Mouse (Mus musculus) urinary bladder, postnatal 25 days (tissue): ENCODE results near the gene Sptbn4.

ENCODE experiments used
- DNase-seq: peaks from one replicate; pipeline ENCODE4 v3.0.0; 2022; ENCODE audit warnings: low spot score

Gene Sptbn4

GRCm38 (mm10) chr7:27383233-27383632, 64.3 kb downstream of the Sptbn4 start:
- no peak for DNase-seq

DNA sequence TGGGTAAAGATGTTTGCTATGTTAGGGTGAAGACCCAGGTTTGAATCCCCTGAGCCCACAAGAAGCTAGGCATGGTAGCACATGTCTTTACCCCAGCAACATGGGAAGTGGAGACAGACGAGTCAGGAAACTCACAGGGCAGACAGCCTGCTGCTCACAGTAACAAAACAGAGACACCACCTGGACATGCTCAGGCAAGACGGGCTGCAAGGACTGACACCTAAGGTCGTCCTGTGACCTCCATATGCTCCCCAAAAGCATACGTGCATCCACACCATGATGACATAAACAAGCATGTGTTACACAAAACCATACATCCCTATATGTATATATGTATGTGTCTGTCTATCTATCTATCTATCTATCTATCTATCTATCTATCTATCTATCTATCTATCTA, 65.9 kb downstream of the Sptbn4 start:
- no peak for DNase-seq

DNA sequence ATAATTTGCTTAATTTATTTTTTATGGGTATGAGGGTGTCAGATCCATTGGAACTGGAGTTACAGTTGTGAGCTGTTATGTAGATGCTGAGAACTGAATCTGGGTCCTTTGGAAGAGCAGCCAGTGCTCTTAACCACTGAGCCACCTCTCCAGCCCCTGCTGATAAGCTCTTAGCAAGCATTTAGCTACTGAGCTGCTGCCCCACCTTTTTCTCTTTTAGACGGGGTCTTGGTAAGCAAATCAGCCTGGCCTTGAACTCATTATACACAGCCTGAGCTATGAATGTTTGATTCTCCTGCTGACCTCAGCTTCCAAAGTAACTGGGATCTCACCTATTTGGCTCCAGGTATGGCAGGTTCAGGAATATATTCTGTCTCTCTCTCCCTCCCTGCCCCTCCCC, 66.5 kb downstream of the Sptbn4 start:
- no peak for DNase-seq

- no peak for DNase-seq
Measured at GRCm38 (mm10) chr7:27379836-27380235, 67.7 kb downstream of the Sptbn4 start.

DNA sequence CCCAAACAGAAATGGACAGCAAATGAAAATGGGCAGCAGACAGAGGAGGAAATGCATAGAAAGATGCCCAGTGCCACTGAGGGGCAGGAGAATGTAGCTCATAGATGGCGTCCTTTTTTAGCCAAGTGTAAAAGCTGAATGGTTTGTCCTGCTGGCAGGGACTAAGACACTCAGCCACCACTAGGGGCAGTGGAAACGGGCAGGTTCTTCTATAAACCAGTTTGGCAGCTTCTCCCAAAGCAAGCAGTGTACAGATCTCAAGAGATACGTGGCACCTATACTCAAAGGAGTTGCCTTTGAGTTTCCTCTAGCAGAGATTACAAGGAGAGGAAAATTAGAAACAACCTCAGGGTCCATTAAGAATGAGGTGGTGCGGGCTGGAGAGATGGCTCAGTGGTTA, 69.1 kb downstream of the Sptbn4 start:
- DNase-seq, result no peak

DNA sequence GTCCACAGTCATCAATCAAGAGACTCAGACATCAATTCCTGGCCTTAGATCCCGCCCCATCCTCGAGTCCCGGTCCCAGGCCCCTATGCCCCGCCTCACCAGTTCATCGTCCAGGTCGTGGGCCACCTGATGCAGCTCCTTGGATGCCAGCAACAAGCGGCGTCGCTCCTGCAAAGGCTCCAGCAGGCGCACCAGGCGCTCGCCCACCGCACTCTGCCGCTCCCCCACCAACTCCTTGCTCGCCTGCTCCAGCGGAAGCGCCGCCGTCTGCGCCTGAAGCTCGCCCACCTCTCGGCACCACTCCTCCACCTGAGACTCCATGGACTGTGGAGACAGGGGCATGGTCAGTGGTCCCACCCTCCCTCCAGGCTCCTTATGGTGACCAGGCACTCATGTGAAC, 72.2 kb downstream of the Sptbn4 start:
- no peak for DNase-seq

DNA sequence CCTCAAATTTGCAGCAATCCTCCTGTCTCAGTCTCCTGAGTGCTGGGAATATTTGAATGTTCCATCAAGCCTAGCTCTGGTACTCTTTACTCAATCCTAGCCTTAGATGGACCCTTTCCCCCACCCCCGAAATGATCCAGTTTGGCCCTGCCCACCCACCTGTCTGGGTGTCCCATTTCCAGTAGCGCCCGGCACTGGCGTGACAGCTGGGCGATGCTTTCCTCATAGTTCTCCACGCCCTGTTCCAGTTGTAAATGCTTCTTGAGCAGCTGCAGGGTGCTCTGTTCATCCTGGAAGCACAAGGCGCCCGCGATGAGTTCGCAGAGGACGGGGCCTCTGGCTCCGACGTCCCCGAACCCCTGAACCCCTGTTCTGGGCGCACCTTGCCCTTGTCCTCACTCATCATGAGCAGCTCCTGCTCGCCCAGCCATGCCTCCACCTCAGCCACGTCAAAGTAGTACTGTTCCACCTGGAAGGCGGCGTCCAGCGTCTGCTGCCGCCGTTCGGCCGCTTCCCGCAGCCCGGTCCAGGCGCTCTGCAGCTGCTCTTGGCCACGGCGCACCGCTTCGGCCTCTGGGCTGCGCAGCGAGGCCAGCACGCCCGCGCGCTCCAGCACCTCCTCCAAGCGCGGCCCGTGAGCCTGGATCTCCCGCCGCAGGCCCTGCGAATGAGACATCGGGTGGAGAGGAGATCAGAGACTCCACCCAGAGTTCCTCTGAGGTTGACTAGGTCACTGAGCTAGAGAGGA, 75.6 kb downstream of the Sptbn4 start:
- no peak for DNase-seq

- DNase-seq, result no peak
Measured at GRCm38 (mm10) chr7:27369111-27369510, 78.4 kb downstream of the Sptbn4 start.

- no peak for DNase-seq
Measured at GRCm38 (mm10) chr7:27367976-27368375, 79.5 kb downstream of the Sptbn4 start.

DNA sequence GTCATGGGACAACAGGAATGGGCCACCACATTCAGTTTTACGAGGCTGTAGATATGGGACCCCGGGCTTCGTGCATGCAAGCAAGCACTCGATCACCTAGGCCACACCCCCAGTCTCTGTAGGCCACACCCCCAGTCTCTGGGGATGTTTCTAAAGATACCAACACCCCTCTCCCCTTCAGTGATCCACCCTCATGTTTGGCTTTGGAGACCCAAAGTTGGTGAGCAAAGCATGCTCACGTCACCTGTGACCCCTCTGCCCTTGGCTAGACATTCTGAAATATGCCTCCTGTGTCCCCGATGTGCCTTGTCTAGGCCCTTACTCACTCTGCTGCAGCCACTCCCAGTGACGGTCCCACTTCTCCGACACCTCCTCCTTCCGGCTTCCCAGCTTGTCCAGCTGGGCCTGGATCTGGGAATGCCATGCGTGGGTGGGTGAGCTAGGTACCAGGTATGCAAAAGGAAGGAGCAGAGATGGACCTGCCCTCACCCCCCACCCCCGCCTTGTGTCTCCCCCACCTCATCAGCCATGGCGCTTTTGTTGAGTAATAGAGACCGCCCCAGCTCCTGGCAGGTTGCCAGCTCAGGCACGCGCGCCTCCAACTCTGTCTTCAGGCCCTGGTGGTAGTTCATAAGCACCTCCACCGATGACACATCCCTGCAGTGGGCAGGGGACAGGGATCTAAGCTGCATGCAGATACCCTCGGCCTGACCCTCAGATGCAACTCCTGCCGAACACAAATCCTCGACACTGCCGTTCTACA, 81.2 kb downstream of the Sptbn4 start:
- DNase-seq, result no peak

DNA sequence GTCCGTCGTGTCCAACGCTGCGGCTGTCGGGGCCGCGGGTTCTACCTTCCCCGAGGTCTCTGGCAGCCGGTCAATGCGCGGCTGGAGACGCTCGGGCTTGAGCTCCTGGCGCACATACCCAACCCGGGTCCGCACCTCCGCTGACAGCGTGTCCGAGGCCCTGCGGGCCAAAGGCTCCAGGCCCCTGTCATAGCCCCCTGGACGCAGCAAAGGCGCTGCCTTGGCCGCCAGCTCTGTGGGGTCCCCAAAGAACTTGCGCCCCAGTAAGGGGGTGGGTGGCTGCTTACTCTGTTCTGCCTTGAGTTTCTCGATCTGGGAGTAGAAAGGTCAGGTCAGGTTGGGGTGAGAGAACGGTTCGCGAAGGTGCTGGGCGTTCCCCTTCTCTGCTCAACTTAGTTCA, 83.1 kb downstream of the Sptbn4 start:
- no peak for DNase-seq

DNA sequence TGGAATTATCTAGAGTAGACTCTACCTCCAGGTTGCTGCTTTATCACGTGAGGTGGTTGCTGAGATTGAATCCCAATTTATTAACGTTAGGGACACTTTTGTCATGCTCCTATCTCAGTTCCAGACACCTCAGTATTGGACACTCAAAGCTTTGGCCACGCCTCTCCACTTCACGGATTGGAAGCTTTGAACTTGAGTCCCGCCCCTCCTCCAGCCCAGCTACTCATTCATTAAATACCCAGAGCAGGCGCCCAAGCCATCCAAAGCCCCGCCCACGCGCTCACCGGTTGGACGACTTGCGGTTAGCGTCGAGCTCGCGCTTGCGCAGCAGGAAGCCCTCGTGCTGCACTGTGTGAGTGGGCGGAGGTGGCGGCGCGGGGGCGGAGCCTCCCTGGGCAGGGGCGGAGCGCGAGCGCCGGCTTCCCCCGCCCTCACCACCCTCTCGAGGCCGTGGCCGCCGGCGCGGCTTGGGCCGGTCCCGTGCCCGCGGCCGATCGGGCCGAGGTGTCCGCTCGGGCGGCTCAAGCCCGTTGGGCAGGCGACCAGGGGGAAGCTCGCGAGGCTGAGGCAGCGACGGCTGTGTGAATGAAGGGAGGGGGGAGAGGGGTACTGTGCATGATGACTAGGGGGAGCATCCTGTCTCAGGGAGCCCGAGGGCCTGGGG, 86.1 kb downstream of the Sptbn4 start:
- peak; percentile 98 for DNase-seq

- DNase-seq, result no peak
Measured at GRCm38 (mm10) chr7:27360749-27361148, 86.7 kb downstream of the Sptbn4 start.

- no peak for DNase-seq
Measured at GRCm38 (mm10) chr7:27359706-27360358, 87.7 kb downstream of the Sptbn4 start.

GRCm38 (mm10) chr7:27359162-27359561, 88.3 kb downstream of the Sptbn4 start:
- DNase-seq, result no peak

GRCm38 (mm10) chr7:27357595-27357978, 89.9 kb downstream of the Sptbn4 start:
- no peak for DNase-seq

DNA sequence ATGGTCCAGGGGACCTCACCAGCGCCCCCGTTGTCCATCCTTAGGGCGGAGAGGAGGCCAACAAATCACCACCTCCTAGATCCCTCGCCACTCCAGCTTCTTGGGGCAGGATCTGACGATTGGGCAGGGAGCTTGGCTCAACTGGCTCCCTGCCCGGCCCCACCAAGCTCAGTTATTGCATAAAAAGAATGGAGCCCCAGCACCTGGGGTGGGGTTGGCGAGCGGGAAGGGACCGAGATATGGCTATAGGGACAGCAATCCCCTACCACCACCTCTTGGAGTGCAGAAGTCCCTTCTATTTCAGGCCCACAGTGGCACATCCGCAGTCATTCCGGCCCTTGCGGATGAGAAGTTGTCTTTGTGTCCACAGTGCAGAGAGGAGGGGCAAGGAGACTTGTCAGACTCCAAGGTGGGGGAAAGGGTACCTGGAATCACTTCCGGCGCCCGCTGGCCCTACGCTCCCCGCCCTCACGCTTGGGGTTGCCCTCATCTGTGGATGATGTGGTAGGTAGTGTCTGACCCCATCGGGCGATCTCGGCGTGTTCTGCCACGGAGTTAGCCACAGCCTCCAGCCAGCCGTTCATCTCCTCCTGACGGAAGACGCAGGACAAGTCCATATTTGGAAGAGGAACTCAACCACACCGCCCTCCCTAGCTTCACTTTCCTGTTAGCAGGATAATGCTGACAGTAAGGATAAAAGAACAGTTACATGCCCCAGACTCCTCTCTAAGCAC, 90.5 kb downstream of the Sptbn4 start, which contains the start of gene Gm20479:
Gene Gm20479, minus strand, starts transcription at position 559 of the 734 bp plus-strand sequence.
- peak; percentile 43 for DNase-seq

DNA sequence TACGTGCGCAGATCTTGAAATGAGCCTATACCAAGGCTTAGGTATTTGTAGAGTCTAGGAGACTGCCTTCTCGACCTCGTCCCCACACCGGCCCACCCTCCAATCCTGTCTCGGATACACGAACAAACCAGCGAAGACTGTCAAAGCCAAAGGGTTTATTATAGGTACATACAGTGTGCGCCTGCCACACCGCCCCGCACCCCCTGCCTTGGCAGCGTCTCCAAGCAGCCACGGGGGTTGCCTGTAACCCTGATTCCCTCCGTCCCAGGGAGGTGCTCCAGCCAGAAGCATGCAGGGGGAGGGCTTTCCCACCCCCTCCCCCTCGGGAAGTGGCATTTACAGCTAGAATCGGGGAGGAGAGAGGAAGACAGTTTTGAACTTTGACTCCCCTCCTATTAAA, 91.2 kb downstream of the Sptbn4 start:
- DNase-seq, result no peak

GRCm38 (mm10) chr7:27355745-27356240, 91.7 kb downstream of the Sptbn4 start, which contains the start of gene Shkbp1:
Gene Shkbp1 (minus strand): TSS chr7:27356019.
- DNase-seq, result peak; percentile 76

GRCm38 (mm10) chr7:27355261-27355660, 92.2 kb downstream of the Sptbn4 start:
- no peak for DNase-seq

DNA sequence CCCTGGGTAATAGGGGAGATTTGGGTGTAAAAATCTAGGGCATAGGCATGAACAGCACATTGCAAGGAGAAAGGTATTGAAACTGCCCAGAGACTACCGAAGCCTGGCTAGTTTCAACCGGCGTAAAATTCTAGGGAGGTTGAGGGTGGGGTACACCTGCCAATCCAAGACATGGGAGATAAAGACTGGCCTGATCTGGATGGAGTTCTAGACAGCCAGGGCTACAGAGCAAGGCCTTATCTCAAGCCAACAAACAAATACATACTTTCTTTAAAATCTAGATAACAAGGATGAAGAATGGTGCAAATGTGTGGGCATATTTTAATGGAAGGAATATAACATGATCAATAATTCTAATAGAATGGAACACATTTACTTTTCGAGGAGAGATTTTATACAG, 92.7 kb downstream of the Sptbn4 start:
- DNase-seq, result no peak
